Mouse (Mus musculus) stomach, postnatal 0 days (tissue): ENCODE measurements around the gene Ntn1. TPM values are rescaled to one million over a fixed set of nuclear protein-coding genes. Genes with fewer than 3 reads are reported as not detected.

Source experiments
- ATAC-seq: fragments of 200-750 bp; cut with Nextera tagmentation; 2 replicates; pipeline ENCODE4 v1.8.0; 2017; ENCODE audit not compliant: low FRiP score, low TSS enrichment
- DNase-seq: peaks from one replicate; pipeline ENCODE4 v3.0.0-alpha.2; 2016; ENCODE audit warnings: low spot score
- H3K27ac ChIP-seq: fragments of 300-500 bp; sonication (generic); replicated peaks from 2 replicates; pipeline ENCODE4 v1.5.1; 2014; ENCODE audit warnings: mild to moderate bottlenecking, control low read depth
- H3K27me3 ChIP-seq: fragments of 300-500 bp; sonication (generic); 2 replicates; pipeline ENCODE4 v1.6.1; 2014; ENCODE audit warnings: low read length; ENCODE audit not compliant: control insufficient read depth, insufficient read depth
- H3K36me3 ChIP-seq: fragments of 300-500 bp; sonication (generic); 2 replicates; pipeline ENCODE4 v1.6.1; 2014; ENCODE audit warnings: low read length, mixed read lengths; ENCODE audit not compliant: control insufficient read depth, insufficient read depth
- H3K4me1 ChIP-seq: fragments of 300-500 bp; sonication (generic); replicated peaks from 2 replicates; pipeline ENCODE4 v1.6.1; 2014; ENCODE audit warnings: antibody characterized with exemption; ENCODE audit not compliant: control insufficient read depth, insufficient read depth
- H3K4me2 ChIP-seq: fragments of 300-500 bp; sonication (generic); replicated peaks from 2 replicates; pipeline ENCODE4 v1.6.1; 2014; ENCODE audit warnings: low read depth, mild to moderate bottlenecking, control low read depth, moderate library complexity
- H3K4me3 ChIP-seq: fragments of 300-500 bp; sonication (generic); 2 replicates; pipeline ENCODE4 v1.5.1; 2014; ENCODE audit warnings: low read depth, low read length, control low read depth
- H3K9ac ChIP-seq: fragments of 300-500 bp; sonication (generic); 2 replicates; pipeline ENCODE4 v1.6.1; 2014; ENCODE audit warnings: mild to moderate bottlenecking, low read length, control low read depth, mixed read lengths
- H3K9me3 ChIP-seq: fragments of 300-500 bp; sonication (generic); 2 replicates; pipeline ENCODE4 v1.6.1; 2016; ENCODE audit warnings: low read length; ENCODE audit not compliant: control insufficient read depth
- CTCF ChIP-seq: IDR thresholded peaks from 2 replicates; pipeline ENCODE4 v1.5.1; 2016; ENCODE audit warnings: antibody characterized with exemption, low read depth, mild to moderate bottlenecking, moderate library complexity
- EP300 ChIP-seq: optimal IDR thresholded peaks from 2 replicates; pipeline ENCODE3; 2016; ENCODE audit warnings: antibody characterized with exemption
- WGBS: fragments of 180-500 bp; shearing (Covaris S2); extraction: QIAGEN DNeasy Blood & Tissue Kit; methylation state at CpG from one replicate; pipeline ENCODE4 v1.1.7; 2014; 5-methylcytosine and 5-hydroxymethylcytosine counted together
- polyA plus RNA-seq: library from polyadenylated mRNA; unstranded; fragments of >200 nt; fragmentation: Nextera tagmentation; extraction: Ambion mirVana; gene quantifications from 2 replicates; pipeline ENCODE4 v1.2.1, GENCODE M21; 2015

Ntn1 gene
- polyA plus RNA-seq, 1 experiment from 2014 or later: 7.4 TPM

- DNase-seq: peak; percentile 35
- no peak overlapping the region for H3K9ac ChIP-seq
Measured at GRCm38 (mm10) chr11:68188695-68189201, 211.9 kb downstream of the Ntn1 start.

GRCm38 (mm10) chr11:68187242-68187641 lies 213.4 kb downstream of the Ntn1 start:
- 46% methylated on average over 8 of the region's 8 CpGs for WGBS
- ATAC-seq: peak; percentile 33; the same call in 1 of the 2 replicates

More at GRCm38 (mm10) chr11:68188695-68189201, 211.9 kb downstream of the Ntn1 start:
- Histone ChIP-seq H3K9me3 (no peaks in the 10 kb centered on the region), H3K4me1 (peaks cover 4% of the 10 kb centered on the region), H3K4me2 (no peak overlapping the region), H3K4me3 (no peak overlapping the region), H3K36me3 (no peaks in the 10 kb centered on the region), H3K27ac (peak overlapping the region; percentile 78), H3K27me3 (no peaks in the 10 kb centered on the region)
- ATAC-seq: peak; percentile 21; the same call in 1 of the 2 replicates
- TF ChIP-seq EP300 (no peak), CTCF (no peak)
- 56% methylated on average over 12 of the region's 12 CpGs for WGBS

GRCm38 (mm10) chr11:68185647-68186046 lies 215.0 kb downstream of the Ntn1 start:
- Histone ChIP-seq H3K27me3 (no peaks in the 10 kb centered on the region), H3K9ac (no peak overlapping the region), H3K4me2 (no peak overlapping the region), H3K4me1 (peaks cover 4% of the 10 kb centered on the region), H3K9me3 (no peaks in the 10 kb centered on the region), H3K36me3 (no peaks in the 10 kb centered on the region), H3K4me3 (no peak overlapping the region), H3K27ac (no peak overlapping the region)
- WGBS: 88% methylated on average over 3 of the region's 3 CpGs
- TF ChIP-seq CTCF (no peak), EP300 (no peak)
- DNase-seq: no peak
- no peak for ATAC-seq

More at GRCm38 (mm10) chr11:68187242-68187641, 213.4 kb downstream of the Ntn1 start:
- Histone ChIP-seq H3K4me1 (peaks cover 4% of the 10 kb centered on the region), H3K36me3 (no peaks in the 10 kb centered on the region), H3K9me3 (no peaks in the 10 kb centered on the region), H3K27ac (peak overlapping the region; percentile 56), H3K4me3 (no peak overlapping the region), H3K4me2 (no peak overlapping the region), H3K9ac (no peak overlapping the region), H3K27me3 (no peaks in the 10 kb centered on the region)
- TF ChIP-seq EP300 (no peak), CTCF (no peak)
- no peak for DNase-seq

- no peaks in the 10 kb centered on the region for H3K27me3 ChIP-seq
- H3K4me3 ChIP-seq: no peak overlapping the region
- H3K4me1 ChIP-seq: no peaks in the 10 kb centered on the region
- no peak for ATAC-seq
- H3K27ac ChIP-seq: peak overlapping the region; percentile 53; the same call in 1 of the 2 replicates
- H3K9me3 ChIP-seq: no peaks in the 10 kb centered on the region
- no peak for TF ChIP-seq CTCF
- TF ChIP-seq EP300: no peak
- DNase-seq: no peak
- no peaks in the 10 kb centered on the region; the same call in 1 of the 2 replicates for H3K36me3 ChIP-seq
- no peak overlapping the region for H3K4me2 ChIP-seq
- WGBS: 83% methylated on average over 7 of the region's 7 CpGs
- no peak overlapping the region for H3K9ac ChIP-seq
Measured at GRCm38 (mm10) chr11:68177415-68177814, 223.2 kb downstream of the Ntn1 start.

- Histone ChIP-seq H3K27ac (no peak overlapping the region; the same call in 1 of the 2 replicates), H3K4me3 (no peak overlapping the region), H3K9ac (no peak overlapping the region), H3K9me3 (no peaks in the 10 kb centered on the region), H3K4me2 (no peak overlapping the region), H3K36me3 (no peaks in the 10 kb centered on the region; the same call in 1 of the 2 replicates), H3K27me3 (no peaks in the 10 kb centered on the region), H3K4me1 (no peaks in the 10 kb centered on the region)
- 36% methylated on average over 4 of the region's 4 CpGs for WGBS
- TF ChIP-seq CTCF (no peak), EP300 (no peak)
- ATAC-seq (peak; percentile 79), DNase-seq (no peak)
Measured at GRCm38 (mm10) chr11:68176550-68176949, 224.1 kb downstream of the Ntn1 start.

- TF ChIP-seq EP300 (no peak), CTCF (no peak)
- Histone ChIP-seq H3K9ac (no peak overlapping the region), H3K4me3 (no peak overlapping the region), H3K36me3 (no peaks in the 10 kb centered on the region; the same call in 1 of the 2 replicates), H3K27me3 (no peaks in the 10 kb centered on the region), H3K4me2 (no peak overlapping the region), H3K9me3 (no peaks in the 10 kb centered on the region), H3K27ac (no peak overlapping the region), H3K4me1 (no peaks in the 10 kb centered on the region)
- WGBS: 40% methylated on average over 3 of the region's 4 CpGs
- ATAC-seq (no peak), DNase-seq (no peak)
Measured at GRCm38 (mm10) chr11:68172648-68173045, 228.0 kb downstream of the Ntn1 start.
